Mouse (Mus musculus): ENCODE measurements around the gene Fgf15.

DNA sequence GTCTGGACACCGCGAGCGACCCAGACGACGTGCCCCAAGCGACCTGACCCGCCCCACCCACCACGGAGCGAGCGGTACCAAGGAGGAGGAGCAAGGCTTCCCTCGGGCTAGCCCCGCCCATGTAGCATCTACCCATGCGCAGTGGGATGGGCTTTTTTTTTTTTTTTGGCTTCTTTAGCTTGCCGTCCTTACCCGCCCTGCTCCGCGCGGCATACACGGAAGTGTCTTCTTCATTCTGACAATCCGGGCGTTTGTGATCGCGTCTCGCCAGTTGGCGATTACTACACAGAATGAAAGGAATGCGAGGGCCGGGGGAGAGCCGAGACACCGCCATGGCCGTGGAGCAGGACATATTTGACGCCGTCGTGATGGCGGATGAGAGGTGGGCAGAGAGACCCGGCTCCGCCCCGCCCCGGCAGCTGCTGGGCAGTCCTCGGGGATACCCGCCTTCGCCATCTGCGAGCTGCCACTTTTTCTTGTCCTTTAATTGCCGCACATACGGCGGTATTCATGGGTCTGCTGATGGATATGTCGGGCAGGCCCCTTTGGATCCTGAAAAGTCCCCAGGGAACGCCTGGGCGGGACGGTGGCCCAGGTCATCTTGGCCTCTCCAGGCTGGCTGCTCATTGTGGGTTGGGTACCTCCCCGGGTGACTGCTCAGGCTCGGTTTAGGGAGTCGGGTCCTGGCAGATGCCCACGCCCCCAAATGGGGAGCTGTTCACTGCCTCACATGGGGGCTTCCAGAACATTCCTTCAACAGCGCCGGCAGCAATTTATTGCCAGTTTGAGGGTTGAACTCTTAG lies 18.8 kb downstream of the Fgf15 start, which contains the start of gene LTO1:
- TF ChIP-seq ZC3H11A (IDR thresholded peaks at IDR 0.05; ENCODE audit: borderline replicate concordance, low read depth, low read length) (no peak), ZNF384 (IDR thresholded peaks at IDR 0.05; ENCODE audit: low read depth, low read length) (peak; percentile 99), CHD2 (IDR thresholded peaks at IDR 0.05; ENCODE audit: low read depth, low read length) (no peak)

All from ES-E14 (cell line).